Mouse (Mus musculus) ES-E14 (cell line): ENCODE data around the gene Man2b1.

ENCODE experiments used
- CHD2 ChIP-seq: IDR thresholded peaks from 2 replicates; pipeline ENCODE4 v1.6.1; 2014; ENCODE audit warnings: mild to moderate bottlenecking, low read depth, low read length, inconsistent platforms
- HCFC1 ChIP-seq: IDR thresholded peaks from 2 replicates; pipeline ENCODE4 v1.6.1; 2012; ENCODE audit warnings: low read length, inconsistent platforms, borderline replicate concordance; ENCODE audit not compliant: insufficient read depth
- ZC3H11A ChIP-seq: IDR thresholded peaks from 2 replicates; pipeline ENCODE4 v1.6.1; 2012; ENCODE audit warnings: low read depth, mild to moderate bottlenecking, inconsistent platforms, low read length, borderline replicate concordance
- ZNF384 ChIP-seq: IDR thresholded peaks from 2 replicates; pipeline ENCODE4 v1.6.1; 2012; ENCODE audit warnings: low read depth, low read length, inconsistent platforms

- TF ChIP-seq HCFC1, result no peak
- TF ChIP-seq CHD2, result no peak
- TF ChIP-seq ZNF384, result no peak
- no peak for TF ChIP-seq ZC3H11A
Observed at GRCm38 (mm10) chr8:85084633-85085032, 1.6 kb downstream of the Man2b1 start.
